Mouse (Mus musculus): ENCODE measurements around the gene Gtf2f2.
"Not testable (repeated sequence)": the region's sequence is repeated elsewhere in the genome, so short reads cannot be mapped to it uniquely, and the experiment has no call there.

The Gtf2f2 gene

GRCm38 (mm10) chr14:75953011-75953410 lies 57.7 kb downstream of the Gtf2f2 start:
- ChIA-PET CTCF (interaction anchor here in 1 of 4 experiments (0.6 kb wide), 1 partner anchor 169 kb away, joined by 3 read pairs; no protein-coding TSS in a partner anchor), POLR2A (interaction anchor here in 1 of 4 experiments (1.0 kb wide), 1 partner anchor 10 kb away, joined by 4 read pairs; no protein-coding TSS in a partner anchor)

- CTCF ChIA-PET, result interaction anchor here in 1 of 4 experiments (0.7 kb wide), 2 partner anchors 9 to 162 kb away, joined by 9 to 12 read pairs; no protein-coding TSS in a partner anchor
- POLR2A ChIA-PET, result interaction anchor here in 1 of 4 experiments (0.6 kb wide), 1 partner anchor 14 kb away, joined by 9 read pairs; no protein-coding TSS in a partner anchor
Observed at GRCm38 (mm10) chr14:75947674-75948073, 63.0 kb downstream of the Gtf2f2 start.

- POLR2A ChIA-PET, result interaction anchor here in 2 of 4 experiments (1.2 to 1.4 kb wide), 3 partner anchors 8 to 12 kb away, joined by 3 to 4 read pairs (median 4); partner anchors contain the start of gene Kctd4 (in 1 of the 2)
- CTCF ChIA-PET, result interaction anchor here in 3 of 4 experiments (0.6 to 1.1 kb wide), 3 partner anchors 14 to 43 kb away, joined by 3 to 8 read pairs (median 3); no protein-coding TSS in a partner anchor
Observed at GRCm38 (mm10) chr14:75942365-75942764, 68.3 kb downstream of the Gtf2f2 start.

- CTCF ChIA-PET, result interaction anchor here in 2 of 4 experiments (0.6 to 1.1 kb wide), 3 partner anchors 13 to 42 kb away, joined by 3 to 8 read pairs (median 3); partner anchors contain the start of gene Kctd4 (in 1 of the 2)
- POLR2A ChIA-PET, result interaction anchor here in 1 of 4 experiments (0.6 to 1.3 kb wide), 2 partner anchors 13 to 35 kb away, joined by 3 to 4 read pairs; partner anchors contain the start of gene Kctd4
Observed at GRCm38 (mm10) chr14:75941500-75941899, 69.2 kb downstream of the Gtf2f2 start.

GRCm38 (mm10) chr14:75937714-75938113 lies 73.0 kb downstream of the Gtf2f2 start:
- POLR2A ChIA-PET, result interaction anchor here in 1 of 4 experiments (0.6 to 1.2 kb wide), 2 partner anchors 34 to 37 kb away, joined by 3 read pairs; no protein-coding TSS in a partner anchor
- CTCF ChIA-PET, result interaction anchor here in 2 of 4 experiments (0.6 to 1.9 kb wide), 6 partner anchors 38 to 462 kb away, joined by 3 to 6 read pairs (median 4); no protein-coding TSS in a partner anchor

- ChIA-PET CTCF (interaction anchor here (0.5 to 1.4 kb wide), 28 partner anchors 9 to 928 kb away, joined by 3 to 24 read pairs (median 4); partner anchors contain the start of gene Kctd4 (in 1 of the 4)), POLR2A (interaction anchor here in 1 of 4 experiments (0.8 to 1.3 kb wide), 3 partner anchors 8 to 35 kb away, joined by 3 to 5 read pairs (median 3); no protein-coding TSS in a partner anchor)
Observed at GRCm38 (mm10) chr14:75934359-75934758, 76.3 kb downstream of the Gtf2f2 start.

- CTCF ChIA-PET, result no interaction called here
- POLR2A ChIA-PET, result interaction anchor here in 1 of 4 experiments (0.8 to 2.2 kb wide), 2 partner anchors 9 to 19 kb away, joined by 3 to 9 read pairs; no protein-coding TSS in a partner anchor
Observed at GRCm38 (mm10) chr14:75931266-75931665, 79.4 kb downstream of the Gtf2f2 start.

- CTCF ChIA-PET, result not testable (repeated sequence)
- POLR2A ChIA-PET, result interaction anchor here in 2 of 4 experiments (1.2 to 2.5 kb wide), 2 partner anchors 18 to 53 kb away, joined by 3 to 6 read pairs; no protein-coding TSS in a partner anchor
Observed at GRCm38 (mm10) chr14:75929713-75930112, 81.0 kb downstream of the Gtf2f2 start.

- POLR2A ChIA-PET, result interaction anchor here in 1 of 4 experiments (0.9 to 1.5 kb wide), 3 partner anchors 9 to 47 kb away, joined by 3 to 4 read pairs (median 3); no protein-coding TSS in a partner anchor
- CTCF ChIA-PET, result interaction anchor here (0.5 to 1.3 kb wide), 5 partner anchors 11 to 47 kb away, joined by 3 read pairs; no protein-coding TSS in a partner anchor
Observed at GRCm38 (mm10) chr14:75923314-75924052, 87.2 kb downstream of the Gtf2f2 start.

GRCm38 (mm10) chr14:75912665-75913064 lies 98.0 kb downstream of the Gtf2f2 start:
- ChIA-PET CTCF (interaction anchor here in 1 of 4 experiments (0.9 to 1.0 kb wide), 2 partner anchors 11 to 13 kb away, joined by 3 to 4 read pairs; no protein-coding TSS in a partner anchor), POLR2A (interaction anchor here in 2 of 4 experiments (0.6 to 1.9 kb wide), 5 partner anchors 13 to 501 kb away, joined by 3 to 5 read pairs (median 3); no protein-coding TSS in a partner anchor)

- ChIA-PET POLR2A (interaction anchor here in 3 of 4 experiments (0.5 to 1.9 kb wide), 7 partner anchors 12 to 503 kb away, joined by 3 to 5 read pairs (median 3); partner anchors contain the start of gene Tsc22d1 (in 1 of the 3)), CTCF (interaction anchor here in 1 of 4 experiments (0.9 to 1.0 kb wide), 2 partner anchors 10 to 13 kb away, joined by 3 to 4 read pairs; no protein-coding TSS in a partner anchor)
Observed at GRCm38 (mm10) chr14:75911968-75912367, 98.7 kb downstream of the Gtf2f2 start.

- CTCF ChIA-PET, result no interaction called here
- POLR2A ChIA-PET, result interaction anchor here in 1 of 4 experiments (0.7 kb wide), 1 partner anchor 57 kb away, joined by 3 read pairs; no protein-coding TSS in a partner anchor
Observed at GRCm38 (mm10) chr14:75906931-75907330, 103.7 kb downstream of the Gtf2f2 start.

GRCm38 (mm10) chr14:75904972-75905371 lies 105.7 kb downstream of the Gtf2f2 start:
- ChIA-PET CTCF (no interaction called here), POLR2A (interaction anchor here in 1 of 4 experiments (0.6 to 1.0 kb wide), 3 partner anchors 22 to 179 kb away, joined by 3 to 8 read pairs (median 4); no protein-coding TSS in a partner anchor)

- CTCF ChIA-PET, result no interaction called here
- POLR2A ChIA-PET, result interaction anchor here in 1 of 4 experiments (1.6 kb wide), 1 partner anchor 30 kb away, joined by 3 read pairs; no protein-coding TSS in a partner anchor
Observed at GRCm38 (mm10) chr14:75903131-75903530, 107.5 kb downstream of the Gtf2f2 start.

GRCm38 (mm10) chr14:75902013-75902412 lies 108.7 kb downstream of the Gtf2f2 start:
- CTCF ChIA-PET, result interaction anchor here in 2 of 4 experiments (0.6 kb wide), 2 partner anchors 10 to 17 kb away, joined by 3 to 4 read pairs; no protein-coding TSS in a partner anchor

GRCm38 (mm10) chr14:75900793-75901499 lies 109.7 kb downstream of the Gtf2f2 start:
- ChIA-PET CTCF (interaction anchor here in 1 of 4 experiments (2.1 to 2.5 kb wide), 4 partner anchors 9 to 180 kb away, joined by 7 to 36 read pairs (median 14); no protein-coding TSS in a partner anchor), POLR2A (interaction anchor here in 3 of 4 experiments (0.6 to 1.9 kb wide), 4 partner anchors 8 to 183 kb away, joined by 3 to 5 read pairs (median 4); no protein-coding TSS in a partner anchor)

More at GRCm38 (mm10) chr14:75902013-75902412, 108.7 kb downstream of the Gtf2f2 start:
- POLR2A ChIA-PET, result interaction anchor here in 1 of 4 experiments (0.6 kb wide), 1 partner anchor 216 kb away, joined by 6 read pairs; no protein-coding TSS in a partner anchor

- CTCF ChIA-PET, result interaction anchor here (0.5 to 2.5 kb wide), 60 partner anchors 9 to 1712 kb away, joined by 3 to 36 read pairs (median 4); partner anchors contain the start of gene Slc25a30 (in 2 of the 4)
- POLR2A ChIA-PET, result interaction anchor here (0.5 to 1.9 kb wide), 32 partner anchors 8 to 606 kb away, joined by 3 to 6 read pairs (median 3); no protein-coding TSS in a partner anchor
Observed at GRCm38 (mm10) chr14:75899566-75899965, 111.1 kb downstream of the Gtf2f2 start.
